Mouse (Mus musculus) natural killer cell, adult 2 months (primary cell): ENCODE data around the gene Pip4k2b.

Experiments used
- DNase-seq, 2 experiments: peaks; one replicate each; pipeline ENCODE4 v3.0.0; 2022; ENCODE audit warnings: low spot score in 2 of 2

Gene Pip4k2b

DNA sequence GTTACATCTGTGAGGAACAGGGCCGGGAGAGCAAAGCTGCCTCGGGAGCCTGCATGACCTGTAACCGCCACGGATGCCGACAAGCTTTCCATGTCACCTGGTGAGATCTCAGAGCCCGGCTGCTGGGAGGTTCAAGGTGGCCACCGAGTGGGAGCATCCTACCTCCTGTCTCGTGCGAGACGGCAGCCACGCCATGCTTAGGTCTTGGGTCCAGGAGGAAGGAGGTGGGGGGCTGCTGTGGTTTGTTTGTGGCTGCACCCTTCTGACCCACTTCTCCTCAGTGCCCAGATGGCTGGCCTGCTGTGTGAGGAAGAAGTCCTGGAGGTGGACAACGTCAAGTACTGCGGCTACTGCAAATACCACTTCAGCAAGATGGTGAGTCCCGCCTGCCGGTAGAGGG lies 77.7 kb downstream of the Pip4k2b start:
- no peak for DNase-seq

DNA sequence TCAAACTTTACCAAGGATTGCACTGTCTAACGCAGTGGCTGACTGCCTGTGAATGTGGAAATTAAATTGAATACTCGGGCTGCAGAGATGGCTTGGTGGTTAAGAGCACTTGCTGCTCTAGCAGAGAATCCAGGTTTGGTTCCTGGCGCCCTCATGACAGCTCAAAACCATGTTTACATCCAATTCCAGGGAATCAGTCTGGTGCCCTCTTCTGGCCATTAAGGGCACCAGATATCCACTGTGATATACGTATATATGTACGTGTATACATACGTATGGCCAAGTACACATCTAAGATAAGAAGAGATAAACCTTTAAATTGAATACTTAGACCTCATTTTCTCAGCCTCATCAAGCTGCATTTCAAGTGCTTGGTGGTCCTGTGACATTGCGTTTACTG lies 78.3 kb downstream of the Pip4k2b start:
- DNase-seq = no peak

DNA sequence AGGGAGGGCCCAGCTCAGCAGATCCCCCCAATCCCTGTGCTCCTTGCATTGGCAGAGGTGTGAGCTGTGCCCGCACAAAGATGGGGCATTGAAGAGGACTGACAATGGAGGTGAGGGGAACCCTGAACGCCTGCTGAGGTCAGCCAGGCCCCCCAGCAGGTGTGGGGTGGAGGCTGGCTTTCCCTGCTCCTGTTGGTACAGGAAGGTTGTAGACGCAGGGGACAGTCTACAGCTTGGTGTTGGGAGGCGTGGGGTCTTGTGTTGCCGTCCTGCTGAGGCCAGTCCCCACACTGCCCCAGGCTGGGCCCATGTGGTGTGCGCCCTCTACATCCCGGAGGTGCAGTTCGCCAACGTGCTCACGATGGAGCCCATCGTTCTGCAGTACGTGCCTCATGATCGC lies 79.1 kb downstream of the Pip4k2b start:
- no peak for DNase-seq
